Mouse (Mus musculus) hindbrain, embryonic 11.5 days (tissue): ENCODE results near the gene Podxl2. TPM values are rescaled to one million over a fixed set of nuclear protein-coding genes. Genes with fewer than 3 reads are reported as not detected.
A peak's percentile ranks its signal among the peaks of the same experiment; 100 is the strongest.

Experiments
- ATAC-seq: fragments of 200-750 bp; cut with Nextera tagmentation; 2 replicates; pipeline ENCODE4 v1.8.0; 2017; ENCODE audit warnings: mild to moderate bottlenecking, moderate TSS enrichment, moderate library complexity; ENCODE audit not compliant: low FRiP score
- DNase-seq: peaks from one replicate; pipeline ENCODE4 v3.0.0-alpha.2; 2015; ENCODE audit warnings: low spot score
- H3K27ac ChIP-seq: fragments of 300-500 bp; sonication (generic); 2 replicates; pipeline ENCODE4 v1.5.1; 2014; ENCODE audit warnings: mild to moderate bottlenecking, low read depth, low read length
- H3K27me3 ChIP-seq: fragments of 300-500 bp; sonication (generic); 2 replicates; pipeline ENCODE4 v1.6.1; 2014; ENCODE audit warnings: mild to moderate bottlenecking, low read length, moderate library complexity, mixed read lengths; ENCODE audit not compliant: control insufficient read depth, insufficient read depth
- H3K36me3 ChIP-seq: fragments of 300-500 bp; sonication (generic); 2 replicates; pipeline ENCODE4 v1.6.1; 2014; ENCODE audit warnings: mild to moderate bottlenecking, low read length, moderate library complexity, mixed read lengths; ENCODE audit not compliant: control insufficient read depth, insufficient read depth
- H3K4me1 ChIP-seq: fragments of 300-500 bp; sonication (generic); replicated peaks from 2 replicates; pipeline ENCODE4 v1.6.1; 2014; ENCODE audit warnings: low read length, mixed read lengths; ENCODE audit not compliant: control insufficient read depth, insufficient read depth
- H3K4me2 ChIP-seq: fragments of 300-500 bp; sonication (generic); replicated peaks from 2 replicates; pipeline ENCODE4 v1.6.1; 2014; ENCODE audit warnings: mild to moderate bottlenecking, low read depth, low read length
- H3K4me3 ChIP-seq: fragments of 300-500 bp; sonication (generic); 2 replicates; pipeline ENCODE4 v1.5.1; 2014; ENCODE audit warnings: low read depth, low read length
- H3K9ac ChIP-seq: fragments of 300-500 bp; sonication (generic); 2 replicates; pipeline ENCODE4 v1.6.1; 2014; ENCODE audit warnings: low read depth, low read length
- H3K9me3 ChIP-seq: fragments of 300-500 bp; sonication (generic); 2 replicates; pipeline ENCODE4 v1.6.1; 2016; ENCODE audit warnings: low read length; ENCODE audit not compliant: control insufficient read depth
- WGBS: fragments of 180-500 bp; shearing (Covaris S2); extraction: QIAGEN DNeasy Blood & Tissue Kit; methylation state at CpG from one replicate; pipeline ENCODE4 v1.1.7; 2014; 5-methylcytosine and 5-hydroxymethylcytosine counted together
- polyA plus RNA-seq: library from polyadenylated mRNA; unstranded; fragments of >200 nt; fragmentation: Nextera tagmentation; extraction: Ambion mirVana; gene quantifications from 2 replicates; pipeline ENCODE4 v1.2.1, GENCODE M21; 2014

Podxl2 gene
- polyA plus RNA-seq, 1 experiment from 2014 or later = 156 TPM

DNA sequence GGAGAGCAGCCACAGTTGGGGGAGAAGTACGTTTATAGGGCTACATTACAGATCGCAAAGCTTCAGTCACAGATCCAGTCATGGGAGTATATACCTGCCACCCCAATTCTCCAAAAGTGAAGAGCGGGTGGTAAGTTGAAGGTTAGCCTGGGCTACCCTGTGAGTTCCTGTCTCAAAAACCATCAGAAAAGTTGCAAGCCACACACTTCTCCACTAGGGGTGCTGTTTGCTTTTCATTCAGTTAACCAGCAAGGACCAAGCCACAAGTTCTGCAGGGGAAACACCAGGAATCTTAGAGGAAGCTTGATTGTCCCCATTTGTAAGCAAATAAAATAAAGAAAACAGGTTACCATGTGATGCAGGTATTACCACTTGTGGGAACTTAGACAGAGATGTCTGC lies 62.0 kb downstream of the Podxl2 start:
- Histone ChIP-seq H3K27me3 (no peaks in the 10 kb centered on the region), H3K9ac (no peak overlapping the region), H3K27ac (no peak overlapping the region), H3K4me3 (no peak overlapping the region), H3K4me2 (no peak overlapping the region), H3K36me3 (no peaks in the 10 kb centered on the region), H3K4me1 (no peaks in the 10 kb centered on the region; the same call in 1 of the 2 replicates), H3K9me3 (no peaks in the 10 kb centered on the region)
- peak; percentile 70 for DNase-seq
- WGBS = 64% methylated on average over 3 of the region's 3 CpGs
- no peak for ATAC-seq

- Histone ChIP-seq H3K36me3 (no peaks in the 10 kb centered on the region), H3K4me3 (no peak overlapping the region), H3K9ac (no peak overlapping the region), H3K27ac (no peak overlapping the region), H3K27me3 (no peaks in the 10 kb centered on the region), H3K4me2 (no peak overlapping the region), H3K9me3 (no peaks in the 10 kb centered on the region), H3K4me1 (no peaks in the 10 kb centered on the region; the same call in 1 of the 2 replicates)
- WGBS = 72% methylated on average over 7 of the region's 7 CpGs
- no peak for DNase-seq
- no peak for ATAC-seq
These were observed 62.9 kb downstream of the Podxl2 start for GRCm38 (mm10) chr6:88811880-88812400.

DNA sequence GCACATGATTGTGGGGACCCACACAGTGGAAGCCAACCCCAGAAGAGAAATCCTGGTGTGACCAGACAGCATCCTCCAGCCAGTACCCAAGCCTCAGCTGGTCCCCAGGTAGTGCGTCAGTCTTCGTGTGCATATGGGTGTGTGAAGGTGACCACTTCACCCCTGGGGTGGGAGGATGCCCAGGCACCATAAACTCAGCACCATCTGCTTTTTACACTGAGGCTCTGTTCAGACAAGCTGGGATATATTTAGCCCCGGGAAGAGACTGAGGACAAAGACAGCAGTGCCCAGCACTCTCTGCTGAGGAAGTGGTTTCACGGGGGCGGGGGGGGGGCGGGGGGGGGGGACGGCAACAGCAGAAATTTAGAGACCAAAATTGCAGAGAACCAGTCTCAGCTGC lies 63.4 kb downstream of the Podxl2 start:
- DNase-seq (no peak), ATAC-seq (no peak)
- WGBS = 66% methylated on average over 7 of the region's 7 CpGs
- Histone ChIP-seq H3K4me3 (no peak overlapping the region), H3K9me3 (no peaks in the 10 kb centered on the region), H3K27me3 (no peaks in the 10 kb centered on the region), H3K4me2 (no peak overlapping the region), H3K27ac (peak overlapping the region; percentile 61), H3K36me3 (no peaks in the 10 kb centered on the region), H3K9ac (no peak overlapping the region), H3K4me1 (no peaks in the 10 kb centered on the region; the same call in 1 of the 2 replicates)

- 38% methylated on average over 3 of the region's 3 CpGs for WGBS
- Histone ChIP-seq H3K27me3 (no peaks in the 10 kb centered on the region), H3K9me3 (no peaks in the 10 kb centered on the region), H3K4me3 (no peak overlapping the region), H3K27ac (0 out of 2 replicates have a peak overlapping the region, but pooled peaks have one; percentile 10), H3K36me3 (no peaks in the 10 kb centered on the region), H3K4me1 (no peaks in the 10 kb centered on the region; the same call in 1 of the 2 replicates), H3K4me2 (no peak overlapping the region), H3K9ac (no peak overlapping the region)
- peak; percentile 56 for DNase-seq
- ATAC-seq = peak; percentile 78
These were observed 64.6 kb downstream of the Podxl2 start for GRCm38 (mm10) chr6:88810291-88810690.

DNA sequence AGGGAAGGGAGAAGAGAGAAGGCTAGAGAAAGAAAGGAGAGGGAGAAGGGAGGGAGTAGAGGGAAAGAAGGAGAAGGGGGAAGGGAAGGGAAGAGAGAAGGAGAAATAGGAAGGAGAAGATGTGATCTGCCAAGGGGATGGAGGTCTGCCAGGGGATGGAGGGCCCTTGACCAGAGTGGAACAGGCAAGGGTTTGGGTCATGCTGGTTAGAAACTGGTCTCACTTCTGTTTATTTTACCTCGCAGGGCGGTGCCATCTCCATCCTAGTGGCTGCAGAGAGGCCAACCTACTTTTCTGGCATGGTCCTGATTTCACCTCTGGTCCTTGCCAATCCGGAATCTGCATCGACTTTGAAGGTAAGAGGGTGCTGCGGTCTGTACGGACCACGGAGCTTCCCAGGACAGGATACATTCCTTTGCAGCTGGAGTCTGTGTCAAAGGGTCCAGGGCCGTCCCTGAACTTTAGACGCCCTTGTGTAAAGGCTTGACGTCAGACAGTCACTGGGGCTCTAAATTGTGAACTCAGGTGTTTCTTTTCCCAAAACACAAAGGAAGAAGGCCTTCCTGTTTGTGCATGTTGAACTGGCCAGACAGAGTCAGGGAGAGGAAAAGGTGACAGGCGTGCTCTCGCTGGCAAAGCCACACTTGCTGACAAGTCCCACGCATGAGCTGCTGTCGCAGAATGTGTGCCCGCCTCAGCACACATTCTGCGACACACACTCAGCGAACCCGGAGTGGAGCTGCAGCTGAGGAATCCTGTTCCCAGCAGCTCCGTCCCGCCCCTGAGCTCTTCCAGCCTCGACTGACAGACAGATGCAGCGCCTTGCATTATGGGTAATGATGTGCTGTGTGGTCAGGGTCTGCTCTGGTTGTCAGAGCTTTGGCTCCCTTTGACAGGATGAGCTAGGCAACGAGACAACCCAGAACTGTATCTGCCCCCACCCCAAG lies 65.5 kb downstream of the Podxl2 start:
- H3K9ac ChIP-seq = no peak overlapping the region
- H3K9me3 ChIP-seq = no peaks in the 10 kb centered on the region
- no peaks in the 10 kb centered on the region for H3K36me3 ChIP-seq
- H3K4me1 ChIP-seq = no peaks in the 10 kb centered on the region; the same call in 1 of the 2 replicates
- H3K4me3 ChIP-seq = no peak overlapping the region
- ATAC-seq (0 out of 2 replicates have a peak, but pooled peaks have one; percentile 20), DNase-seq (no peak)
- no peaks in the 10 kb centered on the region for H3K27me3 ChIP-seq
- H3K27ac ChIP-seq = peak overlapping the region; percentile 10; the same call in 1 of the 2 replicates
- H3K4me2 ChIP-seq = no peak overlapping the region
- 74% methylated on average over 23 of the region's 23 CpGs for WGBS

GRCm38 (mm10) chr6:88804966-88805577 lies 69.8 kb downstream of the Podxl2 start:
- WGBS = 92% methylated on average over 17 of the region's 17 CpGs
- no peaks in the 10 kb centered on the region for H3K9me3 ChIP-seq
- H3K4me2 ChIP-seq = no peak overlapping the region
- H3K9ac ChIP-seq = no peak overlapping the region
- H3K36me3 ChIP-seq = no peaks in the 10 kb centered on the region
- DNase-seq (no peak), ATAC-seq (no peak)
- H3K27ac ChIP-seq = no peak overlapping the region
- H3K4me3 ChIP-seq = no peak overlapping the region
- H3K27me3 ChIP-seq = no peaks in the 10 kb centered on the region
- H3K4me1 ChIP-seq = peaks cover 3% of the 10 kb centered on the region; the same call in 1 of the 2 replicates

DNA sequence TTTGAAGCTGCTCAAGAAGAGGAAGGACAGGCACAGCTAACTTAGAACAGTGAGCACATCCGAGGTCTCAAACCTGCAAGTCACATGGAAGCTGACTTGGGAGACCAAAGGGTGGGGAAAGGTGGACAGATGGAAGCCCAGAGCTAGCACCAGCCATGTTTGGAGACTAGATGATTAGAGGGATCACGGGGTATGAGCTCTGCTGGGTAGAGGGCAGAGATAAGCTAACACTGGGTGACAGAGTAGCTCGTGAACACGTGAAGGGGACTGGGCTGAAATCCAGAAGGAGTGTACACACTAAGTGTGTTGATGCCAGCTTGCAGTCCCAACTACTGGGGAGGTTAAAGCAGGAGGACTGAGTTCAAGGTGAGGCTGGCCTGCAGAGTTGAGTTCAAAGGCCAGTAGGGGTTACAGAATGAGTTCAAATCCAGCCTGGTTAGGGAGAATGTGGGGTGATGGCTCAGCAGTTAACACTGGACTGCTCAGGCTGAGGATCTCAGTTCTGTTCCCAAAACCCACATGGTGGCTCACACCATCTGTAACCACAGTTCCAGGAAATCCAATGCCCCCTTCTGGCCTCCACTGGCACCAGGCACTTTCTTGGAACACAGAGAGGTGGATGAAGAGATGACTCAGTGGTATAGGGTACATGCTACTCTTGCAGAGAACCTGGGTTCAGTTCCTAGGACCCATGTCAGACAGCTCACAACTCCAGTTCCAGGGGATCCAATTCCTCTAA lies 70.7 kb downstream of the Podxl2 start:
- H3K27me3 ChIP-seq = no peaks in the 10 kb centered on the region
- H3K27ac ChIP-seq = no peak overlapping the region
- no peaks in the 10 kb centered on the region for H3K9me3 ChIP-seq
- H3K4me3 ChIP-seq = no peak overlapping the region
- H3K4me2 ChIP-seq = no peak overlapping the region
- H3K9ac ChIP-seq = no peak overlapping the region
- no peak for DNase-seq
- no peak for ATAC-seq
- no peaks in the 10 kb centered on the region for H3K36me3 ChIP-seq
- peaks cover 3% of the 10 kb centered on the region; the same call in 1 of the 2 replicates for H3K4me1 ChIP-seq
- 80% methylated on average over 4 of the region's 4 CpGs for WGBS

DNA sequence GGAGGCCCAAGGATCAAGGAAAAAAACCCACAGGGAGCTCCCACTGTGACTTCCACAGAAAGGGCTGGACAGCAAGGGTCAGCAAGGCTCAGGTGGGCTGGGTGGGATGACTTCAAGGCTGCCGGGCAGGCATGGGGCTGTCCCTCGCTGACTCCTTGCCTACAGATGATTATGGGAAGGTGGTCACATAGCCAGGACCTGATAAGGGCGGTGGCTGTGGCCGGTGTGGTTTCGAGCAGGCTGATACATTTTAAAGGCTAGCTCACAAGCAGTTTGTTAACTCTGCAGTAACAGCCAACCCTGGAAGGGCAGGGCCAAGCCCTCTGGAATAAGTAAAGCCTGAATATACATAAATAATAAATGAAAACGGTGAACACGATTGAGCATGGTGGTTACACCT lies 71.8 kb downstream of the Podxl2 start:
- Histone ChIP-seq H3K9me3 (no peaks in the 10 kb centered on the region), H3K4me1 (peaks cover 3% of the 10 kb centered on the region; the same call in 1 of the 2 replicates), H3K4me2 (no peak overlapping the region), H3K4me3 (no peak overlapping the region), H3K36me3 (no peaks in the 10 kb centered on the region), H3K9ac (no peak overlapping the region), H3K27me3 (no peaks in the 10 kb centered on the region), H3K27ac (no peak overlapping the region)
- DNase-seq (no peak), ATAC-seq (no peak)
- WGBS = 91% methylated on average over 7 of the region's 7 CpGs
